Mouse (Mus musculus) intestine, postnatal 0 days (tissue): Measurements from ENCODE around the gene Sema4g. TPM values are rescaled to one million over a fixed set of nuclear protein-coding genes. Genes with fewer than 3 reads are reported as not detected.

Experiments
- ATAC-seq: fragments of 200-750 bp; cut with Nextera tagmentation; 2 replicates; pipeline ENCODE4 v1.8.0; 2017; ENCODE audit warnings: mild to moderate bottlenecking, moderate TSS enrichment, moderate library complexity
- H3K27ac ChIP-seq: fragments of 300-500 bp; sonication (generic); 2 replicates; pipeline ENCODE4 v1.5.1; 2014; ENCODE audit warnings: mild to moderate bottlenecking, low read depth, low read length, moderate library complexity
- H3K27me3 ChIP-seq: fragments of 300-500 bp; sonication (generic); replicated peaks from 2 replicates; pipeline ENCODE4 v1.6.1; 2014; ENCODE audit warnings: low read length, mixed read lengths; ENCODE audit not compliant: control insufficient read depth, insufficient read depth
- H3K36me3 ChIP-seq: fragments of 300-500 bp; sonication (generic); 2 replicates; pipeline ENCODE4 v1.6.1; 2014; ENCODE audit warnings: mild to moderate bottlenecking, moderate library complexity; ENCODE audit not compliant: control insufficient read depth, insufficient read depth
- H3K4me1 ChIP-seq: fragments of 300-500 bp; sonication (generic); replicated peaks from 2 replicates; pipeline ENCODE4 v1.6.1; 2014; ENCODE audit warnings: antibody characterized with exemption, low read length, mixed read lengths; ENCODE audit not compliant: control insufficient read depth, insufficient read depth
- H3K4me2 ChIP-seq: fragments of 300-500 bp; sonication (generic); replicated peaks from 2 replicates; pipeline ENCODE4 v1.6.1; 2014; ENCODE audit warnings: low read depth, mild to moderate bottlenecking, moderate library complexity
- H3K4me3 ChIP-seq: fragments of 300-500 bp; sonication (generic); 2 replicates; pipeline ENCODE4 v1.5.1; 2014; ENCODE audit warnings: low read depth, low read length
- H3K9ac ChIP-seq: fragments of 300-500 bp; sonication (generic); 2 replicates; pipeline ENCODE4 v1.6.1; 2014; ENCODE audit warnings: mild to moderate bottlenecking, low read depth, low read length
- H3K9me3 ChIP-seq: fragments of 300-500 bp; sonication (generic); 2 replicates; pipeline ENCODE4 v1.6.1; 2016; ENCODE audit warnings: mixed run types; ENCODE audit not compliant: control insufficient read depth
- CTCF ChIP-seq: sonication (generic); IDR thresholded peaks from 2 replicates; pipeline ENCODE4 v1.5.1; 2016; ENCODE audit warnings: low read depth, mild to moderate bottlenecking, control low read depth, antibody characterized with exemption, moderate library complexity
- WGBS: fragments of 180-500 bp; shearing (Covaris S2); extraction: QIAGEN DNeasy Blood & Tissue Kit; methylation state at CpG from one replicate; pipeline ENCODE4 v1.1.7; 2014; 5-methylcytosine and 5-hydroxymethylcytosine counted together
- polyA plus RNA-seq: library from polyadenylated mRNA; unstranded; fragments of >200 nt; fragmentation: Nextera tagmentation; extraction: Ambion mirVana; gene quantifications from 2 replicates; pipeline ENCODE4 v1.2.1, GENCODE M21; 2015

Sema4g gene
- polyA plus RNA-seq, 1 experiment from 2014 or later = 7.8 TPM

- WGBS = 2% methylated on average over 43 of the region's 48 CpGs
- H3K27me3 ChIP-seq = no peaks in the 10 kb centered on the region
- H3K9me3 ChIP-seq = no peaks in the 10 kb centered on the region
- H3K36me3 ChIP-seq = peaks cover 13% of the 10 kb centered on the region; the same call in 1 of the 2 replicates
- peak; percentile 22 for ATAC-seq
- peak overlapping the region; percentile 69 for H3K9ac ChIP-seq
- peak overlapping the region; percentile 89 for H3K4me2 ChIP-seq
- TF ChIP-seq CTCF = no peak
- peak overlapping the region; percentile 92 for H3K27ac ChIP-seq
- H3K4me3 ChIP-seq = peak overlapping the region; percentile 66
- peaks cover 9% of the 10 kb centered on the region for H3K4me1 ChIP-seq
Observed at GRCm38 (mm10) chr19:45017909-45018308, 29.0 kb downstream of the Sema4g start.

DNA sequence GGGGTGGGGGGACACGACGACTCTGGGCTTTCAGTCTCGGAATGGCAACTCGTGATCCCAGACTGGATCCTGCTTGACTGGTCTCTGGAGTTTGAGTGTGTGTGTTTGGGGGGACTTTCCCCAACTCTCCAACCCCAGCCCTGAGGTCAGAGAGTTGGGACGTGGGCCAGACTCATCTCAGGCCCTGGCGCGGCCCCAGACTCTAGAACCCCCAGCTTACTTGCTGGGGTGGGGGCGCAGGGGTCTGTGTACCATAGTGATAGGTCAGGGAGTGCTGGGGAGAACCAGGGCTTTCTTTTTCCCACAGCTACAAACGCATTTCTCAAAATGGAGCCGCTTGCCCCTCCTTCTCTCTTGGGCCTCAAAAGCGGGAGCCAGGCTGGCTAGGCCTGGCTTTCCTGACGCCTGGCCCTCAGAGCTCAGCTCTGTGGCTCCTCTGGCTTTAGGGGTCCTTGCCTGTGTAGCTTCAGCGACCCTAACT, 29.5 kb downstream of the Sema4g start:
- H3K4me1 ChIP-seq = peaks cover 9% of the 10 kb centered on the region
- ATAC-seq = no peak
- WGBS = 3% methylated on average over 13 of the region's 13 CpGs

GRCm38 (mm10) chr19:45020348-45020747, 31.4 kb downstream of the Sema4g start:
- Histone ChIP-seq H3K4me2 (peak overlapping the region; percentile 28), H3K36me3 (peaks cover 28% of the 10 kb centered on the region), H3K9ac (no peak overlapping the region), H3K9me3 (no peaks in the 10 kb centered on the region), H3K27me3 (no peaks in the 10 kb centered on the region), H3K4me1 (peaks cover 9% of the 10 kb centered on the region), H3K27ac (no peak overlapping the region), H3K4me3 (no peak overlapping the region)
- no peak for TF ChIP-seq CTCF
- ATAC-seq = no peak
- WGBS = 36% methylated on average over 6 of the region's 6 CpGs

More for the DNA sequence above, 29.5 kb downstream of the Sema4g start:
- no peaks in the 10 kb centered on the region for H3K9me3 ChIP-seq
- H3K4me3 ChIP-seq = peak overlapping the region; percentile 66
- H3K9ac ChIP-seq = peak overlapping the region; percentile 69
- no peaks in the 10 kb centered on the region for H3K27me3 ChIP-seq
- peak overlapping the region; percentile 92 for H3K27ac ChIP-seq
- peak overlapping the region; percentile 89 for H3K4me2 ChIP-seq
- peaks cover 14% of the 10 kb centered on the region; the same call in 1 of the 2 replicates for H3K36me3 ChIP-seq
- TF ChIP-seq CTCF = no peak

GRCm38 (mm10) chr19:45021362-45021761, 32.5 kb downstream of the Sema4g start:
- H3K27ac ChIP-seq = no peak overlapping the region
- ATAC-seq = no peak
- H3K9me3 ChIP-seq = no peaks in the 10 kb centered on the region
- H3K9ac ChIP-seq = no peak overlapping the region
- peaks cover 38% of the 10 kb centered on the region for H3K36me3 ChIP-seq
- WGBS = 82% methylated on average over 15 of the region's 15 CpGs
- no peak overlapping the region for H3K4me3 ChIP-seq
- TF ChIP-seq CTCF = no peak
- H3K4me1 ChIP-seq = peaks cover 9% of the 10 kb centered on the region
- H3K27me3 ChIP-seq = no peaks in the 10 kb centered on the region
- 0 out of 2 replicates have a peak overlapping the region, but pooled peaks have one; percentile 4 for H3K4me2 ChIP-seq

- H3K36me3 ChIP-seq = peaks cover 63% of the 10 kb centered on the region
- ATAC-seq = no peak
- 76% methylated on average over 11 of the region's 11 CpGs for WGBS
Observed at GRCm38 (mm10) chr19:45023993-45024392, 35.1 kb downstream of the Sema4g start.

DNA sequence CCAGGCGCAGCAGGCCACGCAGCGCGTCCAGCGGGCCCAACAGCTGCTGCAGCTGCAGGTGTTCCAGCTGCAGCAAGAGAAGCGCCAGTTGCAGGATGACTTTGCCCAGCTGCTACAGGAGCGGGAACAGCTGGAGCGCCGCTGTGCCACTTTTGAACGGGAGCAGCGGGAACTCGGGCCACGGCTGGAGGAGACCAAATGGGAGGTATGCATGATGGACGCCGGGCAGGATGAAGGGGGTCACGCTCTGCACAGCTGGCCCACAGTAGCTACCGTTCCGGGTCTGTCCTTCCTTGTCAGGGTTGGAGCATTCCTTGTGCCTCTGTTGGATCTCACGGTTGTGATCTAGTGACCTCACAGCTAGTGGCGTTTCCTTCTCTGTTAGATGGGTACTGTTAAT, 35.9 kb downstream of the Sema4g start:
- H3K4me3 ChIP-seq = no peak overlapping the region
- TF ChIP-seq CTCF = no peak
- H3K36me3 ChIP-seq = peaks cover 64% of the 10 kb centered on the region
- H3K4me2 ChIP-seq = no peak overlapping the region
- ATAC-seq = no peak
- 0 out of 2 replicates have a peak overlapping the region, but pooled peaks have one; percentile 2 for H3K27ac ChIP-seq
- 87% methylated on average over 20 of the region's 20 CpGs for WGBS
- H3K9me3 ChIP-seq = no peaks in the 10 kb centered on the region
- H3K9ac ChIP-seq = no peak overlapping the region
- peaks cover 4% of the 10 kb centered on the region; the same call in 1 of the 2 replicates for H3K4me1 ChIP-seq
- H3K27me3 ChIP-seq = no peaks in the 10 kb centered on the region

More at GRCm38 (mm10) chr19:45023993-45024392, 35.1 kb downstream of the Sema4g start:
- no peak overlapping the region for H3K27ac ChIP-seq
- TF ChIP-seq CTCF = no peak
- no peaks in the 10 kb centered on the region for H3K9me3 ChIP-seq
- H3K9ac ChIP-seq = no peak overlapping the region
- no peak overlapping the region for H3K4me3 ChIP-seq
- H3K27me3 ChIP-seq = no peaks in the 10 kb centered on the region
- H3K4me2 ChIP-seq = no peak overlapping the region
- peaks cover 7% of the 10 kb centered on the region for H3K4me1 ChIP-seq
